Mouse (Mus musculus): ENCODE results near the gene Pnrc2. TPM values are rescaled to one million over a fixed set of nuclear protein-coding genes. Genes with fewer than 3 reads are reported as not detected.

The Pnrc2 gene
- polyA plus RNA-seq, 1 experiment from 2014 or later, result 191 TPM

- WGBS, result 83% methylated on average over 4 of the region's 4 CpGs
- Histone ChIP-seq H3K36me3 (ENCODE audit: insufficient read depth) (no peaks in the 10 kb centered on the region), H3K4me1 (ENCODE audit: insufficient read depth) (no peaks in the 10 kb centered on the region), H3K27me3 (ENCODE audit: insufficient read depth, low read length) (no peaks in the 10 kb centered on the region), H3K27ac (ENCODE audit: low read depth) (no peak overlapping the region), H3K4me3 (ENCODE audit: low read depth, low read length) (no peak overlapping the region), H3K9me3 (ENCODE audit: low read depth, low read length) (no peaks in the 10 kb centered on the region), H3K4me2 (no peak overlapping the region), H3K9ac (no peak overlapping the region)
- ATAC-seq (ENCODE audit: insufficient read depth) (no peak), DNase-seq (no peak)
- no peak for TF ChIP-seq CTCF (IDR thresholded peaks at IDR 0.05; ENCODE audit: low read depth)
These were observed 29.1 kb upstream of the Pnrc2 start for GRCm38 (mm10) chr4:135902606-135903242.

DNA sequence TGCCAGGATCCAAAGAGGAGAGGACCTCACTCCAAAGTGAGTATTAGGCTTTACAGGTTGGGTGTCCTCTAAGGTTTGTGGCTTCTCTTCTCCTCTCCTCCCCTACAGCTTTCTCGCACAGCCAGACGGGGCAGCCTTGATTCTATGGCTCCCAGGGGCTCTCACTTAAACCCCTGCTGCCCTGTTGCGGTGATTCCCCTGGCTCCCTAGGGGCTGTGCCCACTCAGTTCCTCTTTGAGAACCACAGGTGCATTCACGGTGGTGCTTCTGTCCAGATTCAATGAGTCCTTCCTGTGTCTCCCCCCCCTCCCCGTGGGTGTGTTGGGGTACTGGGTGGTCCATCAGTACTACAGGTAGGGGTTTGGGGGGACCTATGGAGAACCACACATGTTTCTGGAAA lies 26.4 kb upstream of the Pnrc2 start:
- DNase-seq, result no peak
- 77% methylated on average over 5 of the region's 5 CpGs for WGBS
- no peak overlapping the region for H3K4me2 ChIP-seq
- no peaks in the 10 kb centered on the region for H3K36me3 ChIP-seq (ENCODE audit: insufficient read depth)
- no peaks in the 10 kb centered on the region for H3K9me3 ChIP-seq (ENCODE audit: low read depth, low read length)
- no peaks in the 10 kb centered on the region for H3K4me1 ChIP-seq (ENCODE audit: insufficient read depth)
- no peak overlapping the region for H3K4me3 ChIP-seq (ENCODE audit: low read depth, low read length)
- ATAC-seq (ENCODE audit: insufficient read depth), result no peak
- no peak overlapping the region for H3K27ac ChIP-seq (ENCODE audit: low read depth)
- no peak for TF ChIP-seq CTCF (IDR thresholded peaks at IDR 0.05; ENCODE audit: low read depth)
- H3K9ac ChIP-seq, result no peak overlapping the region
- H3K27me3 ChIP-seq (ENCODE audit: insufficient read depth, low read length), result no peaks in the 10 kb centered on the region

- H3K4me3 ChIP-seq (ENCODE audit: low read depth, low read length), result no peak overlapping the region
- H3K27me3 ChIP-seq (ENCODE audit: insufficient read depth, low read length), result no peaks in the 10 kb centered on the region
These were observed 25.4 kb upstream of the Pnrc2 start for GRCm38 (mm10) chr4:135899050-135899448.

DNA sequence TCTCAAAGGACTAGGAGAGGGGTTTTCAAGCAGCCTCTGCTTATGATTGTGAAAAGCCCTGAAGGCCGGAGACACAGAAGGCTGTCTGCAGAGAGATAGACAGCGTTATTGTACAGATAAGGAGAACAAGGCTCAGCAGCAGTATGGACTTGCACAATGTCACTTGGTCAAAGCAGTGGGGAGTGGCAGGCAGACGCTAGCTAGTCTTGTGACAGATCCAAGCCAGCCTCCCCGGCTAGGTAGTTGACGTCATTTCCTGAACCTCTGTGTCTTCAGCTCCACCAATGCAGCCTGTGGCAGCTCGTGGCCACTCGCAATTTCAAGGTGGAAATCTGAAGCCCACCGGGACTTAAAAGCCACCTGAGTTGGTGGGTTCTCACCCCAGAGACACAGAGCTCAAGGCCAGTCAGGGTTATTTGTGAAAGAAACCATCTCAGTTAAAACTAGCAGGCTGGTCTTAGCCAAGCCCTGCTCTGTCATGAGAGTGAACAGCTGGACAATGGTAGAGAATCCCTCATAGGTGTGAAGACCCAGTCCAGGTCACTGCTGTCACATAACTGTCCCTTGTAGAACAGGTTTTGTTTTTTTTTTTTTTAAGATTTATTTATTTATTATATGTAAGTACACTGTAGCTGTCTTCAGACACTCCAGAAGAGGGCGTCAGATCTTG lies 24.9 kb upstream of the Pnrc2 start:
- Histone ChIP-seq H3K4me1 (ENCODE audit: insufficient read depth) (no peaks in the 10 kb centered on the region), H3K27me3 (ENCODE audit: insufficient read depth, low read length) (no peaks in the 10 kb centered on the region), H3K27ac (ENCODE audit: low read depth) (no peak overlapping the region), H3K4me2 (no peak overlapping the region), H3K9ac (no peak overlapping the region), H3K4me3 (ENCODE audit: low read depth, low read length) (no peak overlapping the region), H3K36me3 (ENCODE audit: insufficient read depth) (no peaks in the 10 kb centered on the region), H3K9me3 (ENCODE audit: low read depth, low read length) (no peaks in the 10 kb centered on the region)
- ATAC-seq (ENCODE audit: insufficient read depth), result no peak
- WGBS, result 45% methylated on average over 8 of the region's 9 CpGs
- no peak for TF ChIP-seq CTCF (IDR thresholded peaks at IDR 0.05; ENCODE audit: low read depth)
- DNase-seq, result peak; percentile 41

More at GRCm38 (mm10) chr4:135899050-135899448, 25.4 kb upstream of the Pnrc2 start:
- H3K4me2 ChIP-seq, result no peak overlapping the region
- no peak for TF ChIP-seq CTCF (IDR thresholded peaks at IDR 0.05; ENCODE audit: low read depth)
- ATAC-seq (ENCODE audit: insufficient read depth) (no peak), DNase-seq (no peak)
- H3K4me1 ChIP-seq (ENCODE audit: insufficient read depth), result no peaks in the 10 kb centered on the region
- H3K9me3 ChIP-seq (ENCODE audit: low read depth, low read length), result no peaks in the 10 kb centered on the region
- H3K9ac ChIP-seq, result no peak overlapping the region
- 76% methylated on average over 7 of the region's 7 CpGs for WGBS
- no peaks in the 10 kb centered on the region for H3K36me3 ChIP-seq (ENCODE audit: insufficient read depth)
- H3K27ac ChIP-seq (ENCODE audit: low read depth), result no peak overlapping the region

GRCm38 (mm10) chr4:135896157-135896556 lies 22.5 kb upstream of the Pnrc2 start:
- Histone ChIP-seq H3K4me1 (ENCODE audit: insufficient read depth) (no peaks in the 10 kb centered on the region), H3K4me3 (ENCODE audit: low read depth, low read length) (no peak overlapping the region), H3K36me3 (ENCODE audit: insufficient read depth) (no peaks in the 10 kb centered on the region), H3K9ac (no peak overlapping the region), H3K27me3 (ENCODE audit: insufficient read depth, low read length) (no peaks in the 10 kb centered on the region), H3K9me3 (ENCODE audit: low read depth, low read length) (no peaks in the 10 kb centered on the region), H3K4me2 (no peak overlapping the region), H3K27ac (ENCODE audit: low read depth) (no peak overlapping the region)
- no peak for TF ChIP-seq CTCF (IDR thresholded peaks at IDR 0.05; ENCODE audit: low read depth)
- no peak for DNase-seq
- 69% methylated on average over 6 of the region's 6 CpGs for WGBS
- ATAC-seq (ENCODE audit: insufficient read depth), result no peak

- DNase-seq (no peak), ATAC-seq (ENCODE audit: insufficient read depth) (no peak)
- no peak within 1 kb of the TSS for H3K9ac ChIP-seq
- 41% methylated on average over 8 of the region's 8 CpGs for WGBS
- no peaks in the 10 kb centered on the region for H3K27me3 ChIP-seq (ENCODE audit: insufficient read depth, low read length)
- no peaks in the 10 kb centered on the region for H3K4me1 ChIP-seq (ENCODE audit: insufficient read depth)
- no peaks in the 10 kb centered on the region for H3K9me3 ChIP-seq (ENCODE audit: low read depth, low read length)
- H3K27ac ChIP-seq (ENCODE audit: low read depth), result no peak within 1 kb of the TSS
- H3K36me3 ChIP-seq (ENCODE audit: insufficient read depth), result no peaks in the 10 kb centered on the region
- no peak for TF ChIP-seq CTCF (IDR thresholded peaks at IDR 0.05; ENCODE audit: low read depth)
- H3K4me3 ChIP-seq (ENCODE audit: low read depth, low read length), result no peak within 1 kb of the TSS
- H3K4me2 ChIP-seq, result no peak within 1 kb of the TSS
These were observed 21.5 kb upstream of the Pnrc2 start, which contains the start of gene Cnr2 for GRCm38 (mm10) chr4:135895071-135895571. Gene Cnr2 (plus strand): TSS chr4:135895394.

DNA sequence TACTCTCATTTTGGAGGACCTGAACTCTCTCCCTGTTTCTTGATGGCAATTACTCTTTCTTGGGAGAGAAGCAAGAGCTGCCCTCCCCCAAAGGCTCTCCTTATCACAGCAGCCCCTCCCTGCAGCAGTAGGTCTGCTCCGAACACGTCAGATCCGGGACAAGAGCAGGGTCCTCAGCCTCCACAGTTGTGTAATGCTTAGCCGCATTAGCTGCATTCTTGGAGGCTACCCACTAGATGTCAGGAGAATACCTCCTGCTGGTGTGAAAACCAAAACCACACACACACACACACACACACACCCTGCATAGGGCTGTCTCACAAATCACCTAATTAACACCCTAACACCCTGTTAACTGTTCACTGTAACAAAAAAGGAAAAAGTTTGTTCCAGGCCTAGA lies 19.2 kb upstream of the Pnrc2 start:
- Histone ChIP-seq H3K4me3 (ENCODE audit: low read depth, low read length) (no peak overlapping the region), H3K27me3 (ENCODE audit: insufficient read depth, low read length) (no peaks in the 10 kb centered on the region), H3K27ac (ENCODE audit: low read depth) (no peak overlapping the region), H3K4me2 (no peak overlapping the region), H3K36me3 (ENCODE audit: insufficient read depth) (no peaks in the 10 kb centered on the region), H3K4me1 (ENCODE audit: insufficient read depth) (no peaks in the 10 kb centered on the region), H3K9ac (no peak overlapping the region), H3K9me3 (ENCODE audit: low read depth, low read length) (no peaks in the 10 kb centered on the region)
- WGBS, result 13% methylated on average over 4 of the region's 4 CpGs
- no peak for ATAC-seq (ENCODE audit: insufficient read depth)
- peak; percentile 23 for DNase-seq
- peak; percentile 17; the same call in 1 of the 2 replicates for TF ChIP-seq CTCF (IDR thresholded peaks at IDR 0.05; ENCODE audit: low read depth)

All from lung, embryonic 14.5 days (tissue).